Mouse (Mus musculus) CH12.LX (cell line): Measurements from ENCODE around the gene Arhgef17. TPM values are rescaled to one million over a fixed set of nuclear protein-coding genes. Genes with fewer than 3 reads are reported as not detected.
A peak's percentile ranks its signal among the peaks of the same experiment; 100 is the strongest.

Experiments
- DNase-seq: peaks from one replicate; pipeline ENCODE4 v3.0.0-alpha.2; 2013; ENCODE audit errors: extremely low read depth
- H3K27ac ChIP-seq: 2 replicates; pipeline ENCODE4 v1.5.1; 2012; ENCODE audit warnings: low read depth, mild to moderate bottlenecking, control low read depth, moderate library complexity; ENCODE audit not compliant: insufficient read depth
- H3K27me3 ChIP-seq: replicated peaks from 2 replicates; pipeline ENCODE3; 2012; ENCODE audit warnings: inconsistent platforms
- H3K36me3 ChIP-seq, 2 experiments: replicated peaks in 1 of 2; 2 replicates each; pipeline versions ENCODE3 to v1.6.1; 2012; ENCODE audit warnings: inconsistent platforms in 1 of 2, low read length in 1 of 2, mild to moderate bottlenecking in 1 of 2, mixed read lengths in 1 of 2, moderate library complexity in 1 of 2; ENCODE audit not compliant: control insufficient read depth in 1 of 2, insufficient read depth in 1 of 2
- H3K4me1 ChIP-seq, 2 experiments: 2 replicates each; pipeline ENCODE4 v1.6.1; 2012; ENCODE audit warnings: inconsistent platforms in 1 of 2, moderate library complexity in 1 of 2; ENCODE audit not compliant: insufficient read depth in 2 of 2, control insufficient read depth in 1 of 2
- H3K4me2 ChIP-seq: 2 replicates; pipeline ENCODE4 v1.6.1; 2012; ENCODE audit warnings: low read depth, mild to moderate bottlenecking, control low read depth; ENCODE audit not compliant: poor library complexity, insufficient read depth, severe bottlenecking
- H3K4me3 ChIP-seq, 3 experiments: fragments of 150-350 bp in 1 of 3; sonication (generic) in 1 of 3; replicated peaks in 1 of 3; 2 replicates each; pipeline versions ENCODE3 to v1.5.1; 2011 to 2012; ENCODE audit warnings: low read depth in 2 of 3, low read length in 2 of 3, mild to moderate bottlenecking in 2 of 3, moderate library complexity in 2 of 3, control low read depth in 1 of 3, improper control_type of control experiment in 1 of 3, inconsistent platforms in 1 of 3, mixed read lengths in 1 of 3; ENCODE audit not compliant: poor library complexity in 1 of 3
- H3K79me2 ChIP-seq: replicated peaks from 2 replicates; pipeline ENCODE4 v1.6.1; 2012; ENCODE audit warnings: mild to moderate bottlenecking, moderate library complexity; ENCODE audit not compliant: control insufficient read depth, poor library complexity, insufficient read depth, severe bottlenecking; ENCODE audit errors: extremely low read depth
- H3K9ac ChIP-seq: 2 replicates; pipeline ENCODE4 v1.6.1; 2012; ENCODE audit warnings: low read depth, mild to moderate bottlenecking, control low read depth, moderate library complexity; ENCODE audit not compliant: insufficient read depth
- H3K9me3 ChIP-seq: replicated peaks from 2 replicates; pipeline ENCODE3; 2012; ENCODE audit warnings: low read length, inconsistent platforms, mixed read lengths
- CHD2 ChIP-seq: IDR thresholded peaks from 2 replicates; pipeline ENCODE4 v1.6.1; 2011; ENCODE audit warnings: low read length, improper control_type of control experiment
- CTCF ChIP-seq, 2 experiments: IDR thresholded peaks in 1 of 2; conservative IDR thresholded peaks in 1 of 2; 2 replicates each; pipeline ENCODE4 v1.5.1; 2011 to 2012; ENCODE audit warnings: low read depth in 2 of 2, low read length in 2 of 2, improper control_type of control experiment in 1 of 2, inconsistent platforms in 1 of 2, mild to moderate bottlenecking in 1 of 2, moderate library complexity in 1 of 2
- ELF1 ChIP-seq: IDR thresholded peaks from 2 replicates; pipeline ENCODE4 v1.6.1; 2014; ENCODE audit warnings: low read depth, mild to moderate bottlenecking, inconsistent platforms, low read length, improper control_type of control experiment
- EP300 ChIP-seq: IDR thresholded peaks from 2 replicates; pipeline ENCODE4 v1.6.1; 2011; ENCODE audit warnings: low read length, improper control_type of control experiment
- ETS1 ChIP-seq: conservative IDR thresholded peaks from 2 replicates; pipeline ENCODE4 v1.6.1; 2012; ENCODE audit warnings: low read depth, mild to moderate bottlenecking, inconsistent platforms, low read length, improper control_type of control experiment, moderate library complexity
- JUN ChIP-seq: IDR thresholded peaks from 2 replicates; pipeline ENCODE4 v1.6.1; 2011; ENCODE audit warnings: low read depth, mild to moderate bottlenecking, low read length, improper control_type of control experiment, moderate library complexity; ENCODE audit not compliant: insufficient read depth
- KAT2A ChIP-seq: IDR thresholded peaks from 2 replicates; pipeline ENCODE4 v1.6.1; 2012; ENCODE audit warnings: low read length, improper control_type of control experiment, inconsistent platforms; ENCODE audit not compliant: insufficient replicate concordance
- MAX ChIP-seq: IDR thresholded peaks from 2 replicates; pipeline ENCODE4 v1.6.1; 2011; ENCODE audit warnings: low read length, improper control_type of control experiment
- MAZ ChIP-seq: IDR thresholded peaks from 2 replicates; pipeline ENCODE4 v1.6.1; 2012; ENCODE audit warnings: low read depth, mild to moderate bottlenecking, inconsistent platforms, low read length, improper control_type of control experiment, moderate library complexity
- MEF2A ChIP-seq: IDR thresholded peaks from 2 replicates; pipeline ENCODE4 v1.6.1; 2014; ENCODE audit warnings: low read depth, mild to moderate bottlenecking, inconsistent platforms, low read length, improper control_type of control experiment, borderline replicate concordance
- MXI1 ChIP-seq: IDR thresholded peaks from 2 replicates; pipeline ENCODE4 v1.6.1; 2011; ENCODE audit warnings: mild to moderate bottlenecking, low read depth, low read length, improper control_type of control experiment
- MYC ChIP-seq: IDR thresholded peaks from 2 replicates; pipeline ENCODE4 v1.6.1; 2011; ENCODE audit warnings: low read depth, mild to moderate bottlenecking, improper control_type of control experiment, low read length
- RAD21 ChIP-seq: IDR thresholded peaks from 2 replicates; pipeline ENCODE4 v1.6.1; 2011; ENCODE audit warnings: low read depth, mild to moderate bottlenecking, low read length, improper control_type of control experiment, moderate library complexity
- RCOR1 ChIP-seq: conservative IDR thresholded peaks from 2 replicates; pipeline ENCODE4 v1.6.1; 2012; ENCODE audit warnings: low read depth, mild to moderate bottlenecking, inconsistent platforms, low read length, improper control_type of control experiment
- SMC3 ChIP-seq: IDR thresholded peaks from 2 replicates; pipeline ENCODE4 v1.6.1; 2011; ENCODE audit warnings: low read depth, low read length, improper control_type of control experiment
- TBP ChIP-seq: conservative IDR thresholded peaks from 2 replicates; pipeline ENCODE4 v1.6.1; 2011; ENCODE audit warnings: low read depth, low read length, improper control_type of control experiment
- ZC3H11A ChIP-seq: IDR thresholded peaks from 2 replicates; pipeline ENCODE4 v1.6.1; 2012; ENCODE audit warnings: low read depth, mild to moderate bottlenecking, inconsistent platforms, low read length, improper control_type of control experiment
- ZNF384 ChIP-seq: IDR thresholded peaks from 2 replicates; pipeline ENCODE4 v1.6.1; 2012; ENCODE audit warnings: low read depth, low read length, improper control_type of control experiment, inconsistent platforms
- dilution Hi-C: fragments of 300-500 bp; cut with MboI; formaldehyde crosslinking; loops from 2 replicates; pipeline ENCODE4 v1.14.3; 2020; ENCODE audit warnings: low sequenced_read_pairs; ENCODE audit not compliant: extremely low pct_unique_long_range_greater_than_20kb, extremely low pct_ligation_motif_present
- in situ Hi-C: fragments of 300-500 bp; cut with MboI; formaldehyde crosslinking; loops from 3 replicates; pipeline ENCODE4 v1.14.3; 2019; ENCODE audit warnings: low sequenced_read_pairs, low pct_ligation_motif_present, low pct_unique_long_range_greater_than_20kb, mixed read lengths
- polyA plus RNA-seq: library from polyadenylated mRNA; unstranded; fragments of >175 nt; gene quantifications from 2 replicates; pipeline ENCODE4 v1.2.1, GENCODE M21; 2012; ENCODE audit warnings: low read depth; ENCODE audit not compliant: insufficient read length
- total RNA-seq, 2 experiments: library from RNA; depleted of rRNA; stranded (reverse); fragments of 300-350 nt in 1 of 2; fragments of >200 nt in 1 of 2; gene quantifications; 2 replicates each; pipeline ENCODE4 v1.2.3; 2012 to 2014

Arhgef17 gene
- total and polyA plus RNA-seq, 3 experiments, result 2.3 to 6.7 (median 5.6) TPM

DNA sequence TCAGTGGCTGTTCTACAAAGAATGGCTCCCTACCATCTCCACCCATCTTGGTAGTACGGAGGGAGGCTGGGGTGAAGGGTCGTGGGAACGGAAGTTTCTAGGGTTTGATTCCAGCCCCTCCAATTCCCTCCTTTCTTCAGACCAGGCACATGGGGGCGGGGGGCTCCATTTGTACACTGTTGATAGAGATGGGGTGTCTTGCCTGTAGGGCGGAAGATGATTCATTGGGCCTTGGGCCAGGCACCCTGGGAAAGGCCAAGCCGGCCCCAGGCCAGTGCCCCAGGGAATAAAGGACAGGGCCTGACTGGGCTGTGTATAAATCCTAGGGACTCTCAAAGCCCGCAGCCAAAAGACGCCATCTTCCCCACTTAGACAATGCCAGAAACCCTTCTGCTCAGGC lies 23.8 kb downstream of the Arhgef17 start:
- no peak overlapping the region for H3K4me2 ChIP-seq
- DNase-seq, result no peak
- TF ChIP-seq MAX (no peak), ETS1 (no peak), MAZ (no peak)
- TF ChIP-seq, all 38 proteins: peak for 0
- no peaks in the 10 kb centered on the region for H3K79me2 ChIP-seq
- peaks cover 0 to 40% of the 10 kb centered on the region in 2 experiments; a peak in 2 of 4 replicates for H3K4me1 ChIP-seq
- no peaks in the 10 kb centered on the region for H3K9me3 ChIP-seq
- in situ Hi-C loops, result no loop called here
- dilution Hi-C loops, result no loop called here
- no peak overlapping the region for H3K27ac ChIP-seq
- no peak overlapping the region for H3K9ac ChIP-seq
- H3K27me3 ChIP-seq, result no peaks in the 10 kb centered on the region
- H3K4me3 ChIP-seq, result no peak overlapping the region
- no peaks in the 10 kb centered on the region for H3K36me3 ChIP-seq

DNA sequence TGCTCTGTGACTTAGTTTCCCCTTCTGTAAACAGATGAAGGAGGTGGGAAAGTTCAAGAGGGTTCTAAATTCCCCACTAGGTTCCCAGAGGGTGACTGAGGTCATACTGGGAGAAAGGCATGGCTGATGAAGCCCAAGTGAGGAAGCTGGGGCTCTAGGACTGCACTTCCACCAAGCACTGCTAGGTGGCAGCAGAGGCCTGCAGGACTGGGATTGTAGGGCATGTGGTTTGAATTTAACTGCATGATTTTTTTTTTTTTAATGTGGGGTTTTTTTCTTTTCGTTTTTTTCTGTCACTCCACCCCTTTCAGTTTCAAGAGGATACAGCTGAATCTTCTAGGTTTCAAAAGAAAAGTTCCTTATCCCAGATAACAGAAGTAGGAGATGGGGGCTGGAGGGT lies 24.7 kb downstream of the Arhgef17 start:
- Histone ChIP-seq H3K79me2 (no peaks in the 10 kb centered on the region), H3K36me3 (no peaks in the 10 kb centered on the region), H3K4me1 (peaks cover 0 to 40% of the 10 kb centered on the region in 2 experiments; a peak in 2 of 4 replicates), H3K27ac (no peak overlapping the region), H3K27me3 (peaks cover 3% of the 10 kb centered on the region), H3K9ac (no peak overlapping the region), H3K9me3 (no peaks in the 10 kb centered on the region), H3K4me3 (no peak overlapping the region), H3K4me2 (no peak overlapping the region)
- peak; percentile 77 for DNase-seq
- in situ Hi-C loops (no loop called here), dilution Hi-C loops (no loop called here)
- TF ChIP-seq TBP (no peak), RAD21 (peak; percentile 98), MAX (peak; percentile 63; the same call in 1 of the 2 replicates), MAZ (no peak), ELF1 (0 out of 2 replicates have a peak, but pooled peaks have one; percentile 34), MEF2A (0 out of 2 replicates have a peak, but pooled peaks have one; percentile 9), ZNF384 (peak; percentile 98), EP300 (no peak), CHD2 (no peak), SMC3 (peak; percentile 71), CTCF (conservative IDR thresholded peaks at IDR 0.05 in 1 of 2, IDR thresholded peaks at IDR 0.05 in 1 of 2; ENCODE audit: low read depth in 2 of 2, low read length in 2 of 2) (peak; percentile 98), MYC (peak; percentile 95), KAT2A (no peak), RCOR1 (no peak), ZC3H11A (0 out of 2 replicates have a peak, but pooled peaks have one; percentile 8), MXI1 (no peak), JUN (0 out of 2 replicates have a peak, but pooled peaks have one; percentile 4)
